Comparison of ENCODE assay signal across 8 mouse cellular contexts in genomic region chr12:86798773-86799540, GRCm38 (mm10).
DNase-seq lines count a peak whose midpoint lies in the region; ATAC-seq and TF ChIP-seq lines count a peak whose summit lies in the region.

No protein-coding gene starts in this region.

- no peak overlapping the region for H3K4me3 ChIP-seq in CH12.LX (replicated peaks in 1 of 3; ENCODE audit: low read depth in 2 of 3, low read length in 2 of 3, poor library complexity in 1 of 3)
- H3K4me3 ChIP-seq in brown adipose tissue, adult 24 weeks (ENCODE audit: insufficient read depth, low read depth, low read length): no peak overlapping the region
- H3K4me3 ChIP-seq in forebrain, embryonic 14.5 days (ENCODE audit: low read depth, low read length): no peak overlapping the region
- no peak overlapping the region for H3K4me3 ChIP-seq in lung, embryonic 14.5 days (ENCODE audit: low read depth, low read length)

- H3K27ac ChIP-seq in CH12.LX (ENCODE audit: insufficient read depth, low read depth): peak overlapping the region; percentile 29; the same call in 1 of the 2 replicates
- peak overlapping the region; percentile 81 for H3K27ac ChIP-seq in brown adipose tissue, adult 24 weeks (replicated peaks; ENCODE audit: low read depth, low read length)
- peak overlapping the region; percentile 49 for H3K27ac ChIP-seq in forebrain, embryonic 14.5 days (ENCODE audit: low read depth, low read length)
- peak overlapping the region; percentile 55; the same call in 1 of the 2 replicates for H3K27ac ChIP-seq in lung, embryonic 14.5 days (ENCODE audit: low read depth)

- DNase-seq in CH12.LX (ENCODE audit: extremely low read depth): peak; percentile 39
- DNase-seq in forebrain, embryonic 14.5 days (ENCODE audit: low spot score): peak; percentile 93
- DNase-seq in heart, postnatal 10 days: peak; percentile 92 to 96
- peak; percentile 88 to 97 for DNase-seq in layer of hippocampus, adult 18-20 months (ENCODE audit: low spot score in 2 of 2)
- peak; percentile 97 for DNase-seq in lung, embryonic 14.5 days
- DNase-seq in retina, postnatal 1 day: peak; percentile 92
- DNase-seq in urinary bladder, adult 2 months (ENCODE audit: low spot score): peak; percentile 69

- no peak overlapping the region for H3K4me2 ChIP-seq in CH12.LX (ENCODE audit: insufficient read depth, low read depth, poor library complexity, severe bottlenecking)
- H3K4me2 ChIP-seq in forebrain, embryonic 14.5 days (ENCODE audit: low read length): no peak overlapping the region
- H3K4me2 ChIP-seq in lung, embryonic 14.5 days: no peak overlapping the region

- peak; percentile 11 for ATAC-seq in forebrain, embryonic 14.5 days
- no peak for ATAC-seq in lung, embryonic 14.5 days (ENCODE audit: insufficient read depth)

- WGBS in forebrain, embryonic 14.5 days: 14% methylated on average over 14 of the region's 14 CpGs
- WGBS in lung, embryonic 14.5 days: 18% methylated on average over 14 of the region's 14 CpGs

- no peak; the same call in none of the 2 replicates for TF ChIP-seq RAD21 in CH12.LX (IDR thresholded peaks at IDR 0.05; ENCODE audit: low read depth, low read length)

- TF ChIP-seq CTCF in CH12.LX (conservative IDR thresholded peaks at IDR 0.05 in 1 of 2, IDR thresholded peaks at IDR 0.05 in 1 of 2; ENCODE audit: low read depth in 2 of 2, low read length in 2 of 2): peak; percentile 75 to 76
- TF ChIP-seq CTCF in lung, embryonic 14.5 days (IDR thresholded peaks at IDR 0.05; ENCODE audit: low read depth): peak; percentile 99

- in situ Hi-C loops in CH12.LX (cut with MboI; ENCODE audit: low pct_ligation_motif_present, low pct_unique_long_range_greater_than_20kb, low sequenced_read_pairs): loop anchor here (5.0 kb wide), 1 partner anchor 108 kb away; no protein-coding TSS in a partner anchor

- H3K9ac ChIP-seq in CH12.LX (ENCODE audit: insufficient read depth, low read depth): no peak overlapping the region
- H3K9ac ChIP-seq in forebrain, embryonic 14.5 days (ENCODE audit: low read length): peak overlapping the region; percentile 21; the same call in 1 of the 2 replicates
- no peak overlapping the region for H3K9ac ChIP-seq in lung, embryonic 14.5 days

- H3K9me3 ChIP-seq in CH12.LX (replicated peaks; ENCODE audit: low read length): no peaks in the 10 kb centered on the region
- H3K9me3 ChIP-seq in forebrain, embryonic 14.5 days (replicated peaks; ENCODE audit: control insufficient read depth, low read length): no peaks in the 10 kb centered on the region
- H3K9me3 ChIP-seq in lung, embryonic 14.5 days (ENCODE audit: low read depth, low read length): no peaks in the 10 kb centered on the region

- no peaks in the 10 kb centered on the region for H3K79me2 ChIP-seq in CH12.LX (replicated peaks; ENCODE audit: control insufficient read depth, extremely low read depth, insufficient read depth, poor library complexity, severe bottlenecking)

- TF ChIP-seq POLR2A in CH12.LX (IDR thresholded peaks at IDR 0.05; ENCODE audit: low read depth, low read length): no peak

- no peaks in the 10 kb centered on the region for H3K27me3 ChIP-seq in CH12.LX (replicated peaks)
- H3K27me3 ChIP-seq in forebrain, embryonic 14.5 days (replicated peaks; ENCODE audit: control insufficient read depth, insufficient read depth, low read length): no peaks in the 10 kb centered on the region
- no peaks in the 10 kb centered on the region for H3K27me3 ChIP-seq in lung, embryonic 14.5 days (ENCODE audit: insufficient read depth, low read length)

- H3K4me1 ChIP-seq in CH12.LX (ENCODE audit: control insufficient read depth in 1 of 2, insufficient read depth in 2 of 2): peaks cover 34 to 65% of the 10 kb centered on the region in 2 experiments
- H3K4me1 ChIP-seq in brown adipose tissue, adult 24 weeks (ENCODE audit: control insufficient read depth, insufficient read depth, insufficient read length, low read length): peaks cover 19% of the 10 kb centered on the region
- peaks cover 45% of the 10 kb centered on the region for H3K4me1 ChIP-seq in forebrain, embryonic 14.5 days (ENCODE audit: control insufficient read depth, insufficient read depth, low read length)
- peaks cover 43% of the 10 kb centered on the region for H3K4me1 ChIP-seq in lung, embryonic 14.5 days (ENCODE audit: insufficient read depth)

- dilution Hi-C loops in CH12.LX (cut with MboI; ENCODE audit: extremely low pct_ligation_motif_present, extremely low pct_unique_long_range_greater_than_20kb, low sequenced_read_pairs): no loop called here

- TF ChIP-seq EP300 in CH12.LX (IDR thresholded peaks at IDR 0.05; ENCODE audit: low read length): no peak

- no peaks in the 10 kb centered on the region for H3K36me3 ChIP-seq in CH12.LX (replicated peaks in 1 of 2; ENCODE audit: control insufficient read depth in 1 of 2, insufficient read depth in 1 of 2, low read length in 1 of 2)
- no peaks in the 10 kb centered on the region for H3K36me3 ChIP-seq in forebrain, embryonic 14.5 days (ENCODE audit: control insufficient read depth, insufficient read depth, low read length)
- H3K36me3 ChIP-seq in lung, embryonic 14.5 days (ENCODE audit: insufficient read depth): no peaks in the 10 kb centered on the region

- intact Hi-C loops in heart, postnatal 10 days (cut with DNase I): loop anchor here (2.0 to 5.0 kb wide), 2 partner anchors 86 to 123 kb away; partner anchors contain the start of gene Irf2bpl

TF ChIP-seq in CH12.LX, 34 proteins besides CTCF, POLR2A, EP300 and RAD21:
- TF ChIP-seq ELF1 (IDR thresholded peaks at IDR 0.05; ENCODE audit: low read depth, low read length): no peak
- peak; percentile 9; the same call in 1 of the 2 replicates for TF ChIP-seq MEF2A (IDR thresholded peaks at IDR 0.05; ENCODE audit: borderline replicate concordance, low read depth, low read length)
- peak; percentile 55 for TF ChIP-seq SMC3 (IDR thresholded peaks at IDR 0.05; ENCODE audit: low read depth, low read length)
- TF ChIP-seq USF1 (IDR thresholded peaks at IDR 0.05; ENCODE audit: low read depth, low read length): no peak
- 0 out of 2 replicates have a peak, but pooled peaks have one; percentile 23 for TF ChIP-seq NRF1 (IDR thresholded peaks at IDR 0.05; ENCODE audit: low read depth, low read length)

Comparison
In these comparisons a context has a peak if more than half of its experiments do, and no peak if none do; other contexts are left out.
1. DNase-seq: peak in every context shown above with its lines; median percentile 97 in lung, embryonic 14.5 days; 94 in heart, postnatal 10 days; 93 in forebrain, embryonic 14.5 days; 92 in layer of hippocampus, adult 18-20 months; 92 in retina, postnatal 1 day; 69 in urinary bladder, adult 2 months; 39 in CH12.LX.
2. H3K27ac ChIP-seq: peak in every context shown above with its lines; median percentile 81 in brown adipose tissue, adult 24 weeks; 55 in lung, embryonic 14.5 days; 49 in forebrain, embryonic 14.5 days; 29 in CH12.LX.